Mouse (Mus musculus): Measurements from ENCODE around the gene Rnf121. TPM values are rescaled to one million over a fixed set of nuclear protein-coding genes. Genes with fewer than 3 reads are reported as not detected.

Rnf121 gene
- total RNA-seq (2021): 10 to 100 TPM; 31.9 to 33.3 TPM
- long read RNA-seq, experiment 1, transcript Rnf121-202 (9 exons, 2,249 nt): major isoform, 25 of 36 reads
- long read RNA-seq, experiment 1, partial matches to known transcripts: 0 of 36 reads
- long read RNA-seq, experiment 1, other reads (novel, unspliced or antisense): 9 of 36 reads
- long read RNA-seq, experiment 2, transcript Rnf121-202 (9 exons, 2,249 nt): major isoform, 41 of 54 reads
- long read RNA-seq, experiment 2, partial matches to known transcripts: 0 of 54 reads
- long read RNA-seq, experiment 2, other reads (novel, unspliced or antisense): 12 of 54 reads

GRCm38 (mm10) chr7:102065046-102065891 is at the start of gene Rnf121, which contains the start of the genes Xndc1 and Xntrpc:
Gene Rnf121 (minus strand): TSS chr7:102065469.
Gene Xndc1 (plus strand): TSS chr7:102065511.
Gene Xntrpc (plus strand): TSS chr7:102065713.
- DNase-seq (ENCODE audit: low spot score in 2 of 2): peak; percentile 81 to 86

GRCm38 (mm10) chr7:102113151-102113729 is 48.0 kb upstream of the Rnf121 start:
- DNase-seq (ENCODE audit: low spot score in 2 of 2): no peak

GRCm38 (mm10) chr7:102109746-102110145 is 44.5 kb upstream of the Rnf121 start:
- DNase-seq (ENCODE audit: low spot score in 2 of 2): no peak

- DNase-seq (ENCODE audit: low spot score in 2 of 2): no peak
Measured at GRCm38 (mm10) chr7:102109171-102109570, 43.9 kb upstream of the Rnf121 start, which contains the start of gene Art5. Gene Art5 (minus strand): TSS chr7:102109489.

GRCm38 (mm10) chr7:102108206-102108605 is 42.9 kb upstream of the Rnf121 start:
- no peak for DNase-seq (ENCODE audit: low spot score in 2 of 2)

- no peak for DNase-seq (ENCODE audit: low spot score in 2 of 2)
Measured at GRCm38 (mm10) chr7:102106700-102107141, 41.5 kb upstream of the Rnf121 start.

GRCm38 (mm10) chr7:102104126-102104525 is 38.9 kb upstream of the Rnf121 start:
- DNase-seq (ENCODE audit: low spot score in 2 of 2): no peak

GRCm38 (mm10) chr7:102103555-102103954 is 38.3 kb upstream of the Rnf121 start:
- no peak for DNase-seq (ENCODE audit: low spot score in 2 of 2)

GRCm38 (mm10) chr7:102102696-102103095 is 37.4 kb upstream of the Rnf121 start:
- no peak for DNase-seq (ENCODE audit: low spot score in 2 of 2)

- DNase-seq (ENCODE audit: low spot score in 2 of 2): no peak
Measured at GRCm38 (mm10) chr7:102102241-102102640, 37.0 kb upstream of the Rnf121 start.

GRCm38 (mm10) chr7:102101487-102101886 is 36.2 kb upstream of the Rnf121 start, which contains the start of gene Art1:
Gene Art1 (plus strand): TSS chr7:102101743.
- no peak for DNase-seq (ENCODE audit: low spot score in 2 of 2)

- no peak for DNase-seq (ENCODE audit: low spot score in 2 of 2)
Measured at GRCm38 (mm10) chr7:102100868-102101267, 35.6 kb upstream of the Rnf121 start.

- no peak for DNase-seq (ENCODE audit: low spot score in 2 of 2)
Measured at GRCm38 (mm10) chr7:102099760-102100661, 34.7 kb upstream of the Rnf121 start.

GRCm38 (mm10) chr7:102087336-102087735 is 22.1 kb upstream of the Rnf121 start:
- no peak for DNase-seq (ENCODE audit: low spot score in 2 of 2)

- DNase-seq (ENCODE audit: low spot score in 2 of 2): no peak
Measured at GRCm38 (mm10) chr7:102084041-102084696, 18.9 kb upstream of the Rnf121 start.

GRCm38 (mm10) chr7:102082816-102083215 is 17.5 kb upstream of the Rnf121 start, which contains the start of gene Trpc2:
Gene Trpc2 (plus strand): TSS chr7:102083116.
- DNase-seq (ENCODE audit: low spot score in 2 of 2): no peak

GRCm38 (mm10) chr7:102081784-102082183 is 16.5 kb upstream of the Rnf121 start:
- no peak for DNase-seq (ENCODE audit: low spot score in 2 of 2)

GRCm38 (mm10) chr7:102080311-102080710 is 15.0 kb upstream of the Rnf121 start:
- no peak for DNase-seq (ENCODE audit: low spot score in 2 of 2)

- no peak for DNase-seq (ENCODE audit: low spot score in 2 of 2)
Measured at GRCm38 (mm10) chr7:102078517-102078916, 13.2 kb upstream of the Rnf121 start.
